Mouse (Mus musculus): ENCODE measurements around the gene Mon2.

DNA sequence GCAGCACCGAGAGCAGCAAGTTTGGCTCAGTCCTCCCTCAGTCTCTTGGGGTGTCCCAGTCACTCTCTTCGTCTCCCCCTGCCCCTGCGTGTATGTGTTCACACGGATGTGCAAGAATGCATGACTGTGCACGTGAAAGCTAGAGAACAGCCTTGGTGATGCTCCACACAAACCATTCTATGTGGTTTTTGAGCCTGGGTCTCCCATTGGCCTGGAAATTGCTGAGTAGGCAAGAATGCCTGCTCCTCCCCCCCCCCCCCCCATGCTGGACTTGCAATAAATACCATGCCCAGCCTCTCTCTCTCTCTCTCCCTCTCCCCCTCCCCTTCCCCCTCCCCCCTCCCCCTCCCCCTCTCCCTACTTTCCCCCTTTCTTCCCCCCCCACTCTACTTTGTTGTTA lies 117.6 kb downstream of the Mon2 start:
- no peak for TF ChIP-seq CTCF (IDR thresholded peaks at IDR 0.05; ENCODE audit: extremely low read depth, insufficient read length, insufficient replicate concordance, low read depth, low read length)
- TF ChIP-seq POLR2A (IDR thresholded peaks at IDR 0.05; ENCODE audit: low read depth, low read length) = no peak

Data from small intestine, adult 2 months (tissue).